Mouse (Mus musculus): Measurements from ENCODE around the gene Loxl4. TPM values are rescaled to one million over a fixed set of nuclear protein-coding genes. Genes with fewer than 3 reads are reported as not detected.

The Loxl4 gene
- polyA plus RNA-seq, 1 experiment from 2014 or later = 0.41 TPM

Other genes with a start within 250 kb of the Loxl4 start
- gene Crtac1, start 181.0 kb downstream of the Loxl4 start, polyA plus RNA-seq (2014; fragmentation: Nextera tagmentation; extraction: Ambion mirVana) = 1.2 and 1.7 TPM in 2 replicates
- gene R3hcc1l, start 94.1 kb downstream of the Loxl4 start, polyA plus RNA-seq (2014; fragmentation: Nextera tagmentation; extraction: Ambion mirVana) = 24.2 and 31.3 TPM in 2 replicates
- gene Pyroxd2, start 140.0 kb upstream of the Loxl4 start, polyA plus RNA-seq (2014; fragmentation: Nextera tagmentation; extraction: Ambion mirVana) = 0.71 and 0.88 TPM in 2 replicates
- gene Hps1, start 167.2 kb upstream of the Loxl4 start, polyA plus RNA-seq (2014; fragmentation: Nextera tagmentation; extraction: Ambion mirVana) = 10.0 and 10.5 TPM in 2 replicates

Measured in limb, embryonic 11.5 days (tissue).